Mouse (Mus musculus) left cerebral cortex, adult 6 months (tissue): Measurements from ENCODE around the gene Arhgap11a. TPM values are rescaled to one million over a fixed set of nuclear protein-coding genes. Genes with fewer than 3 reads are reported as not detected.

ENCODE experiments used
- long read RNA-seq, 2 experiments: library from polyadenylated mRNA; unstranded; transcript quantifications; one replicate each; pipeline ENCODE4 v2.0.0; 2019 to 2020
- polyA plus RNA-seq: library from polyadenylated mRNA; unstranded; fragments of <200 nt; fragmentation: Nextera tagmentation; gene quantifications from 2 replicates; pipeline ENCODE4 v1.2.3, GENCODE M21; 2021

Gene Arhgap11a
- polyA plus RNA-seq = 0.40 and 0.61 TPM in 2 replicates
- long read RNA-seq, experiment 1, full-length matches to known transcripts = 4 of 5 reads
- long read RNA-seq, experiment 1, partial matches to known transcripts = 0 of 5 reads
- long read RNA-seq, experiment 1, other reads (novel, unspliced or antisense) = 1 of 5 reads
- long read RNA-seq, experiment 2, partial matches to known transcripts = 0 of 1 reads
- long read RNA-seq, experiment 2, other reads (novel, unspliced or antisense) = 1 of 1 reads

DNA sequence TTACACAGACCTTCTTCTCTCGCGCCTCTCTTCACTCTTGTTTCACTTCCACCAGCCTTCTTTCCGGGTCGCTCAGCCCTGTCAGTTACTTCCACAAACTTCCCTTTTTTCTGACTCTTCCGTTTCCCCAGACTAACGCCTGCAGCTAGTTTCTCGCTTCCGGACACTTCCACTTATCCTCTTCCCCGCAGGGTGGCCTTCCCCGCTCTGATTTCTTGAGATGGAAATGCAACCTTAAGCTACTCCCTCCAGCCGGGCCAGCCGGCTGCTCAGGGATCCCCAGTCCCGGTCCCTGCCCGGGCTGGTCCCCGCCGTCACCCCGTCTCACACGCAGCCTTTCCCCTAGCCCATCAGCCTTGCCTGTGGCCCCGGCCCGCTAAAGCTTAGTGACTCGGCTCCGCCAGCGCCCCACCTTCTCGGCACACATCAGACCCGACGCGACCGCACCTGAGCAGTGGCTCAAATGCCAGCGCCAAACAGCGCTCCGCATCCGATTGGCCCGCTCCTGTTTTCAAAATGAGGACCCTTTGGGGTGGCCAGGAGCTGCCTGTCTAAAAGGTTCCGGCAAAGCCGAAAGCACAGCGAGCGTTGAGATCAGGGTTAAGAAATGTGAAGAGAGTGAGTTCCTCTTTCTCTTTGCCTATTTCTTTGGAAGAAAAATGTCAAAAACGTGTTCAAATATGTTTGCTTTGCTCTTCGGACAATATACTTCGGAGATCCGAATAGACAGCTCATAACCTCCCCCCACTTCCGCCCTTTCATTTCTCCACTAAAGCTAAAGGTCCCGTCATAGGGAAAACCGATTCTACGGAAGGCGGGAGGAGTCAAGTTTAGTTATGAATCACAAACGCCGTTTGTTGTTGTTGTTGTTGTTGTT is at the start of gene Arhgap11a:
Gene Arhgap11a, minus strand, starts transcription at position 417 of the 877 bp plus-strand sequence.

DNA sequence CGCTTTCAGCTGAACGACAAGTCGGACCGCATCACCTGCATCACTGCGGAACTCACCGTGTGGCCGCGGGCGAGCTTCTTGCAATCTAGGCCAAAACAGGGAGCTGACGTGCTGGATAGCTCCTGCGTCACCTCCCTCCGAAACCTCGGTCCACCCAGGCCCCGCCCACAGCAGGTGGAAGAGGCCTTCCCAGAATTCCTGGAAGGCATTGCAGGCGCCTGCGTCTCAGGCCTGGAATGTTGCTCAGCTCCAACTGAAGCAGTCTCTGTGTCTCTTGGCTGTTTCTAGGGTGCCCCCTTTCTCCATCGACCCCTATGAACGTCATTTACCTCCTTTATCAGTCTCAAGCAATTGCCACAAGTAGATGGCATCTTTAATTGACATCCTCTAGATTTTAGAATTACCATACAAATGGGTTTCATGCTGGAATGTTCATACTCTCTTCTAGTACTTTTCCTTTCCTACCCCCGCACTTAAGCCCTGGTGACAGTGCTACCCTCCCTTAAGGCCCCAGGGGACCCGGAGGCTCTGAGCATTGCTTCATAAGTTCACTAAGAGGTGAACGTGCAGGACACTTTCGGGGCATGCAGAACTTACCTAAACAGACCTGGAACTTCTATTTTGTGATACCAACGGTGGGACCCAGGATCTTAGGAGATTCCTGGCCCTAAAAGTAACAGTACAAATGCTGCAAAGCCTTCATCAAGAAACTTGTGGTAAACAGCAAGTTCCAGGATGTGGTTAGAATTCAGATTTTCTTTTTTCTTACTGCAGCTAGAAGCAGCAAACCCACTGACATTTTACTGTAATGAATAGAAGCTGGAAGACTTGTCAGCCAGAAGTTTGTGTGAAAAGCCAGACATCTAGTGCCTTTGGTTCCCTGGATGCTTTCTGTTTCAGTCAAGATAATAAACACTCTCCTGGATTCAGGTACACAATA is 19.2 kb downstream of the Arhgap11a start, which contains the start of gene Scg5:
Gene Scg5, minus strand, starts transcription at position 179 of the 940 bp plus-strand sequence.

Other genes starting within 250 kb of the Arhgap11a start
- 0.15 and 0.21 TPM in 2 replicates for gene Grem1, start 90.0 kb downstream of the Arhgap11a start, polyA plus RNA-seq
- gene Scg5, start 19.5 kb downstream of the Arhgap11a start, polyA plus RNA-seq = 393 and 448 TPM in 2 replicates
- 0.77 and 1.0 TPM in 2 replicates for gene Gjd2, start 165.0 kb upstream of the Arhgap11a start, polyA plus RNA-seq
- gene Actc1, start 204.9 kb upstream of the Arhgap11a start, polyA plus RNA-seq = not detected in 2 replicates